23 mouse cellular contexts compared by ENCODE assay signal in genomic region chr6:140239356-140239755, GRCm38 (mm10).
DNase-seq lines count a peak whose midpoint lies in the region; ATAC-seq and TF ChIP-seq lines count a peak whose summit lies in the region.
"Had no signal": no experiment of that assay in that cellular context is flagged by ENCODE, and none has a peak within 500 bp of the region (broad histone marks: within the 10 kb centered on the region; RNA-seq: fewer than 3 reads in every experiment).

No protein-coding gene starts in this region.

- H3K27ac ChIP-seq in intestine, embryonic 15.5 days, result no peak overlapping the region
- H3K27ac ChIP-seq in intestine, postnatal 0 days (ENCODE audit: low read depth, low read length), result no peak overlapping the region
- no peak overlapping the region for H3K27ac ChIP-seq in kidney, embryonic 15.5 days
- H3K27ac ChIP-seq: forebrain, embryonic 12.5 days; heart, embryonic 13.5 days; hindbrain, embryonic 15.5 days; limb, embryonic 15.5 days; macrophage; midbrain, embryonic 10.5 days; neural tube, embryonic 12.5 days had no signal

- H3K4me1 ChIP-seq in intestine, embryonic 15.5 days (replicated peaks), result no peaks in the 10 kb centered on the region
- H3K4me1 ChIP-seq in intestine, postnatal 0 days (replicated peaks; ENCODE audit: control insufficient read depth, insufficient read depth, low read length), result no peaks in the 10 kb centered on the region
- peaks cover 5% of the 10 kb centered on the region; the same call in 1 of the 2 replicates for H3K4me1 ChIP-seq in kidney, embryonic 15.5 days
- H3K4me1 ChIP-seq in lung, adult 2 months (ENCODE audit: control insufficient read depth, insufficient read depth, low read length), result no peaks in the 10 kb centered on the region
- H3K4me1 ChIP-seq: heart, embryonic 13.5 days; neural tube, embryonic 12.5 days had no signal

- no peaks in the 10 kb centered on the region for H3K36me3 ChIP-seq in intestine, embryonic 15.5 days
- no peaks in the 10 kb centered on the region for H3K36me3 ChIP-seq in intestine, postnatal 0 days (ENCODE audit: control insufficient read depth, insufficient read depth)
- H3K36me3 ChIP-seq in kidney, embryonic 15.5 days, result no peaks in the 10 kb centered on the region
- H3K36me3 ChIP-seq: forebrain, embryonic 12.5 days; heart, embryonic 13.5 days; hindbrain, embryonic 15.5 days; limb, embryonic 15.5 days; midbrain, embryonic 10.5 days; neural tube, embryonic 12.5 days had no signal

- H3K9me3 ChIP-seq in intestine, embryonic 15.5 days, result no peaks in the 10 kb centered on the region
- no peaks in the 10 kb centered on the region for H3K9me3 ChIP-seq in intestine, postnatal 0 days (ENCODE audit: control insufficient read depth)
- no peaks in the 10 kb centered on the region for H3K9me3 ChIP-seq in kidney, embryonic 15.5 days (replicated peaks)
- H3K9me3 ChIP-seq: forebrain, embryonic 12.5 days; heart, embryonic 13.5 days; hindbrain, embryonic 15.5 days; limb, embryonic 15.5 days; midbrain, embryonic 10.5 days; neural tube, embryonic 12.5 days had no signal

- TF ChIP-seq POLR2A in lung, adult 2 months (IDR thresholded peaks at IDR 0.05; ENCODE audit: borderline replicate concordance, extremely low read depth, low read depth, low read length), result no peak

- no peaks in the 10 kb centered on the region for H3K27me3 ChIP-seq in intestine, embryonic 15.5 days (replicated peaks)
- H3K27me3 ChIP-seq in intestine, postnatal 0 days (replicated peaks; ENCODE audit: control insufficient read depth, insufficient read depth, low read length), result no peaks in the 10 kb centered on the region
- H3K27me3 ChIP-seq in kidney, embryonic 15.5 days, result no peaks in the 10 kb centered on the region
- H3K27me3 ChIP-seq: CH12.LX; forebrain, embryonic 12.5 days; heart, embryonic 13.5 days; hindbrain, embryonic 15.5 days; limb, embryonic 15.5 days; neural tube, embryonic 12.5 days had no signal

- no peak overlapping the region for H3K9ac ChIP-seq in intestine, embryonic 15.5 days
- H3K9ac ChIP-seq in intestine, postnatal 0 days (ENCODE audit: low read depth, low read length), result no peak overlapping the region
- no peak overlapping the region for H3K9ac ChIP-seq in kidney, embryonic 15.5 days
- H3K9ac ChIP-seq: forebrain, embryonic 12.5 days; heart, embryonic 13.5 days; hindbrain, embryonic 15.5 days; limb, embryonic 15.5 days; lung, embryonic 14.5 days; neural tube, embryonic 12.5 days had no signal

- ATAC-seq in intestine, embryonic 15.5 days, result peak; percentile 39; the same call in 1 of the 2 replicates
- ATAC-seq in intestine, postnatal 0 days, result no peak
- peak; percentile 88 for ATAC-seq in kidney, embryonic 15.5 days (replicated peaks; ENCODE audit: low FRiP score)

- WGBS in intestine, embryonic 15.5 days, result 55% methylated on average over 8 of the region's 8 CpGs
- 45% methylated on average over 8 of the region's 8 CpGs for WGBS in intestine, postnatal 0 days
- WGBS in kidney, embryonic 15.5 days, result 50% methylated on average over 8 of the region's 8 CpGs
- 80% methylated on average over 8 of the region's 8 CpGs for WGBS in lung, adult 2 months

- H3K4me2 ChIP-seq in intestine, embryonic 15.5 days (replicated peaks), result no peak overlapping the region
- H3K4me2 ChIP-seq in intestine, postnatal 0 days (replicated peaks; ENCODE audit: low read depth), result no peak overlapping the region
- H3K4me2 ChIP-seq in kidney, embryonic 15.5 days, result no peak overlapping the region
- H3K4me2 ChIP-seq: forebrain, embryonic 12.5 days; heart, embryonic 13.5 days; hindbrain, embryonic 15.5 days; limb, embryonic 15.5 days; lung, embryonic 14.5 days; neural tube, embryonic 12.5 days had no signal

- TF ChIP-seq CTCF in intestine, postnatal 0 days (IDR thresholded peaks at IDR 0.05; ENCODE audit: low read depth), result no peak
- TF ChIP-seq CTCF in lung, adult 2 months (IDR thresholded peaks at IDR 0.05; ENCODE audit: insufficient read depth, low read length), result no peak

- peak; percentile 77 for DNase-seq in kidney, adult 11 months
- DNase-seq in kidney, postnatal 4 days, result peak; percentile 20 to 52
- DNase-seq in lung, adult 2 months, result no peak
- no peak for DNase-seq in lung, postnatal 25 days (ENCODE audit: low spot score)
- DNase-seq: cerebellum, adult 2 months; heart, adult 18-20 months; heart, postnatal 36 days; layer of hippocampus, postnatal 36 days; lung, embryonic 14.5 days; spleen, adult 18-20 months; thymus, adult 18-20 months; thymus, postnatal 4 days had no signal

- no peak overlapping the region for H3K4me3 ChIP-seq in intestine, embryonic 15.5 days (replicated peaks)
- H3K4me3 ChIP-seq in intestine, postnatal 0 days (ENCODE audit: low read depth, low read length), result no peak overlapping the region
- no peak overlapping the region for H3K4me3 ChIP-seq in kidney, embryonic 15.5 days (replicated peaks)
- H3K4me3 ChIP-seq in lung, adult 2 months (replicated peaks; ENCODE audit: extremely low read depth, low read depth, low read length), result no peak overlapping the region
- H3K4me3 ChIP-seq: forebrain, embryonic 12.5 days; heart, embryonic 13.5 days; hindbrain, embryonic 15.5 days; limb, embryonic 15.5 days; midbrain, embryonic 10.5 days; neural tube, embryonic 12.5 days had no signal

Comparison
In these comparisons a context has a peak if more than half of its experiments do, and no peak if none do; other contexts are left out.
1. DNase-seq: peak in kidney, adult 11 months (single experiment) and kidney, postnatal 4 days (2 of 2); none in lung, adult 2 months (single experiment) and lung, postnatal 25 days (single experiment).